Mouse (Mus musculus): ENCODE results near the gene Fam47e. TPM values are rescaled to one million over a fixed set of nuclear protein-coding genes. Genes with fewer than 3 reads are reported as not detected.
"Not testable (repeated sequence)": the region's sequence is repeated elsewhere in the genome, so short reads cannot be mapped to it uniquely, and the experiment has no call there.

Gene Fam47e
- polyA plus RNA-seq (2016; fragmentation: Nextera tagmentation; extraction: Ambion mirVana) = not detected in 2 replicates

DNA sequence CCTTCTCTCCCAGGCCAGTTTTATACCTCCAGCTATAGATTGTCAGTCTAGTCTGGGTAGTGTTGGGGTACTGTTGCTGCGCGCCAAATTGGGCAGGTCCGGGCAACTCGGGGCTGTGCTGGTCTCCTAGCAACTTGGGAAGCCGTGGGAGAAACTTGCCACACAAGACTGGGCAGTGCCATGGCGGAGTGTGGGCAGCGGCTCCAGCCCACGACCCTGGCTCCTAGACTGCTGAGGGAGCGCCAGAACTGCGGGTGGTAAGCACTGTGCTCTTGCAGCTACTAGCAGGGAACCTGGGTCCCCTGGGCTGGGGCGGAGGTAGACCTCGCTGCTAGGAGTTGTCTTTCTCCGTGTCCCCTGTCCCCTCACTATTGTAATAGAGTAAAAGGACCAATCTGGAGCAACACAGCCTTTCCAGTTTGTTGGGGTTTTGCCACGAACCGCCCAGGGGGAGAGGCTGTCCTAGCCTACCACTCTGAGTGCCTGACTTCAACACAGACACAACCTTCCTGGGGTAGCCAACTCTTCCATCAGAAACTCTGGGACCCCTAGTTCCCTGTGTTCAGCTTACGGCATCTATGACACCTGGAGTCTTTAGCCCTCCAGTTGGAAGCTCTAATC is at the start of gene Fam47e:
Gene Fam47e, plus strand, starts transcription at position 179 of the 621 bp plus-strand sequence.
- no peaks in the 10 kb centered on the region for H3K4me1 ChIP-seq

DNA sequence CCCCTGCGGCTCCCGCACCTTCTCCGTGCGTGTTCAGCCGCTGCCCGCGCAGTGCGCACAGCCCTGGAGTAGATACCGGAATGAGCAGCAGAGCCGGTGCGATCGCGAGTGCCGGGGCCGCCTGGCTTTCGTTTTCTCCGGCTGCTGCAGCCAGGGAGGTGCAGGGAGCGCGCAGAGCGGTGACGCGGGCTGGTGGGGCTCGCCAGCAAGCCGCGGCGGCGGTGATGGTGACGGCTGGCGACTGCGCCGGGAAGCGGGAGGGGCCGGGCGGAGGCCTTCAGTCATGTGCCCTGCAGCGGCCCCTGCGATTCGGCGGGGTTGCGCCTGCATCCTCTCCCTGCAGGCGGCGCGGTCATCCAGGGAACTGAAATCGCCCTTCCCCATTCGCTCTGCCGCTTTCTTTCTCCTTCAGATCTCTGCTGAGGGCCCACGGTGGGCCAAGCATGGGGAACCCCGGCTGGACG is 49.4 kb upstream of the Fam47e start:
- 0% methylated on average over 48 of the region's 48 CpGs for WGBS
- no peaks in the 10 kb centered on the region for H3K9me3 ChIP-seq
- DNase-seq (ENCODE audit: low spot score) = peak; percentile 95

More for the DNA sequence above, at the start of gene Fam47e:
- Histone ChIP-seq H3K27ac (no peak within 1 kb of the TSS), H3K9me3 (no peaks in the 10 kb centered on the region), H3K4me3 (no peak within 1 kb of the TSS), H3K27me3 (ENCODE audit: insufficient read depth, poor library complexity, severe bottlenecking) (no peaks in the 10 kb centered on the region), H3K36me3 (no peaks in the 10 kb centered on the region)
- no peak for DNase-seq (ENCODE audit: low spot score)
- 73% methylated on average over 16 of the region's 16 CpGs for WGBS

DNA sequence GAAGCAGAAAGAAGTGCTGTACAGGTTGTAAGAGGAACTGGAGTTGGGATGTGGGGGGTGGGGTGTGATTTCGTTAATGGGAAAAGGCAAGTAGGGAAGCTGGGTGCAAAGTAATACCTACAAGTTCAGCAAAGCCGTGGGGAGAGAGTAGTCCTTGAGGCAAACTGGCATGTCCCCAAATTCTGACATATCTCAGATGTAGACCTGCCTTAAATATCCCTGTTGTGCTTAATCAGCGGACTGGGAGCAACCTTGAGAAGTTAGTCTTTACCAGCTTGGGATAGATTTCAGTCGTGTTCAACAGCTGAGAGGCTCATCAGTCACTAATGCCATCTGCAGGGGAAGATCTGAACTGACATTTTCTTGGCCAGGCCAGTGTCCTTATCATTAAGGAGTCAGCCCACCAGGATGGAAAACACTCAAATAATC is 48.6 kb upstream of the Fam47e start:
- Histone ChIP-seq H3K4me3 (peak overlapping the region; percentile 90), H3K36me3 (no peaks in the 10 kb centered on the region), H3K27me3 (ENCODE audit: insufficient read depth, poor library complexity, severe bottlenecking) (no peaks in the 10 kb centered on the region), H3K4me1 (peaks cover 25% of the 10 kb centered on the region), H3K27ac (peak overlapping the region; percentile 98; the same call in 1 of the 2 replicates), H3K9me3 (no peaks in the 10 kb centered on the region)
- 20% methylated on average over 4 of the region's 4 CpGs for WGBS
- DNase-seq (ENCODE audit: low spot score) = peak; percentile 79

More for the DNA sequence above, 49.4 kb upstream of the Fam47e start:
- Histone ChIP-seq H3K36me3 (no peaks in the 10 kb centered on the region), H3K27me3 (ENCODE audit: insufficient read depth, poor library complexity, severe bottlenecking) (no peaks in the 10 kb centered on the region), H3K4me1 (peaks cover 25% of the 10 kb centered on the region), H3K4me3 (peak overlapping the region; percentile 90), H3K27ac (peak overlapping the region; percentile 98)

DNA sequence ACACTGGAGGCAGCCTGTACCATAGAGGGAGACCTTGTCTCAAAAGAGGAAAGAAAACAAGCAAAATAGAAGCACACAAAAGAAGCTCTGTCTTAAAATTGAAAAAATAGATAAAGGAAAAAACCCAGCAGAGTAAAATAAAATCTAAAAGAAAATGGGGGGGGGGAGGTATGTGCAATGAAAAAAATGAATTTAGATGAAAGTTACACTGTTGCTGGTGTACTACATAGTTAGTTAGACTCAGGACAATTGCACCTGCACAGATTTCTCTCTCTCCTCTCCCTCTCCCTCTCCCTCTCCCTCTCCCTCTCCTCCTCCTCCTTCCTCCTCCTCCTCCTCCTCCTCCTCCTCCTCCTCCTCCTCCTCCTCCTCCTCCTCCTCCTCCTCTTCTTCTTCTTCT is 48.1 kb upstream of the Fam47e start, which contains the start of gene Scarb2:
Gene Scarb2, minus strand, starts transcription at position 101 of the 400 bp plus-strand sequence.
- H3K9me3 ChIP-seq = no peaks in the 10 kb centered on the region
- no peaks in the 10 kb centered on the region for H3K36me3 ChIP-seq
- H3K4me3 ChIP-seq = peak within 1 kb of the TSS; percentile 90
- peak within 1 kb of the TSS; percentile 98 for H3K27ac ChIP-seq
- H3K4me1 ChIP-seq = peaks cover 25% of the 10 kb centered on the region
- no peaks in the 10 kb centered on the region for H3K27me3 ChIP-seq (ENCODE audit: insufficient read depth, poor library complexity, severe bottlenecking)
- DNase-seq (ENCODE audit: low spot score) = no peak

DNA sequence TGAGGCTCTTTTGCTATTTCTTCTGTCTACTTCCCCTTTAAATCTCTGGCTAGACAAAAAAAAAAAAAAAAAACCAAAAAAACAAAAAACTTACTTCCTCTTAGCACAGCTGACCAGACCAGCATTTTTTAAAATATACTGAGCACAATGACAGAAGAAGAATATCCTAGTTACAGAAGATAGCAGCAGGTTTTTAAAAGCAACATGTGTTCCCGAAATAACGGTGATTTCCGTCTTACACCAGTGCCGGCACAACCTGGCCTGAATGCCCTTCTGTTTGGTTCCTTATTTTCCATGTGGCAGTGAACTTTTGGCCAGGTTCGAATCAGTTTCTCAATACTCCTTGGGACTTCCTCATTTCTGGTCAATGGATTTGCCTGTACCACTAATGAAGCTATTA is 46.0 kb upstream of the Fam47e start:
- DNase-seq (ENCODE audit: low spot score) = no peak
- H3K4me3 ChIP-seq = no peak overlapping the region
- 89% methylated on average over 5 of the region's 5 CpGs for WGBS

DNA sequence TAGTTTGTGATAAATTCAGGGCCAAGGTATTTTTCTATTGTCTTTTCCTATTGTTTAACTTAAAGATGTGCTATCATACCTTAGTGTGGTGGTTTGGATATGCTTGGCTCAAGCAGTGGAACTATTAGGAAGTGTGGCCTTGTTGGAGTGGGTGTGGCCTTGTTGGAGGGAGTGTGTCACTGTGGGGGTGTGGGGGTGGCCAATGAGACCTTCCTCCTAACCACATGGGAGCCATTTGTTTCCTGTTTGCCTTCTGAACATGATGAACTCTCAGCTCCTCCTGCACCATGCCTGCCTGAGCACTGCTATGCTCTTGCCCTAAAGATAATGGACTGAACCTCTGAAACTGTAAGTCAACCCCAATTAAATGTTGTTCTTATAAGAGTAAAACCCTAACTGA is 43.6 kb upstream of the Fam47e start:
- no peak overlapping the region for H3K4me3 ChIP-seq
- H3K9me3 ChIP-seq = no peaks in the 10 kb centered on the region
- H3K36me3 ChIP-seq = no peaks in the 10 kb centered on the region
- no peak for DNase-seq (ENCODE audit: low spot score)
- H3K27me3 ChIP-seq (ENCODE audit: insufficient read depth, poor library complexity, severe bottlenecking) = no peaks in the 10 kb centered on the region
- H3K27ac ChIP-seq = no peak overlapping the region
- H3K4me1 ChIP-seq = peaks cover 3% of the 10 kb centered on the region

More for the DNA sequence above, 46.0 kb upstream of the Fam47e start:
- Histone ChIP-seq H3K4me1 (peaks cover 18% of the 10 kb centered on the region), H3K27me3 (ENCODE audit: insufficient read depth, poor library complexity, severe bottlenecking) (no peaks in the 10 kb centered on the region), H3K9me3 (no peaks in the 10 kb centered on the region), H3K27ac (no peak overlapping the region), H3K36me3 (no peaks in the 10 kb centered on the region)

DNA sequence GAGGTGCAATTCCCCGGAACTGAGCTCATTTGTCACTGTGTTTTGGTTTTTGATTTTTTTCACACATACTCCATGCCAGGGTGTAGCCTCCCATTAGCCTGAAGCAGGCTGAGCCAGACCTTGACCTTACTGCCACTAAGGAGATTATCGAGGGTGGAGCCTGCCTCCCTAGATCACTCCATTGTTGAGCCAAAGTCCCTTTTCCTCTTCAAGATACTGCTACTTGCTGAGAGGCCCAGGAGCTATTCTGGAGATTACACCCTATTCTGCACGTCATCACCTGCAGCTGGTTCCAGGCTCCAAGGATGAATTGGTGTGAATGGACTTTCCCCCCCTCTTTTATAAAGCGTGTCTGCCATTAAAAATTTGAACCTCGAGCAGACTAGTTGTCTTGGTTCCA is 42.8 kb upstream of the Fam47e start:
- H3K9me3 ChIP-seq = no peaks in the 10 kb centered on the region
- no peak overlapping the region for H3K4me3 ChIP-seq
- peak; percentile 6 for DNase-seq (ENCODE audit: low spot score)
- H3K27ac ChIP-seq = no peak overlapping the region
- no peaks in the 10 kb centered on the region for H3K36me3 ChIP-seq
- WGBS = 80% methylated on average over 5 of the region's 5 CpGs
- no peaks in the 10 kb centered on the region for H3K4me1 ChIP-seq
- H3K27me3 ChIP-seq (ENCODE audit: insufficient read depth, poor library complexity, severe bottlenecking) = no peaks in the 10 kb centered on the region

DNA sequence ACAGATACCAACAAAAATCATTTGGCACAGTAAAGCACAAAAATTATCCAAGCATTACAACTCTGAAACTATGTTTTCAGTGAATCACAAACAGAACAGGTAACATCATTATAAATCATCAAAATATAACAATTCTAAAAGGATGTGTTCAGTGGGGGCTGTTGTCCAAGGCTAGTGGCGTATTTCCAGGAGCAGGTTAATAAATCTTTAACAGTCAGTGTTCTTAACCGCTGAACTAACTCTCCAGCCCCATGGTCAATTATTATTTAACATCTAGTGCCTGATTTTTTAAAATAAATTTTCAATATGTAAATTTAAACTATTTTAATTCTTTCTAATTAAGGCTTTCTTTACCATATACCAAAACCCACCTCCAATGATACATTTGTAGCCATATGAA is 33.7 kb upstream of the Fam47e start:
- DNase-seq (ENCODE audit: low spot score); H3K4me1 ChIP-seq; H3K27ac ChIP-seq; H3K9me3 ChIP-seq; H3K4me3 ChIP-seq; H3K36me3 ChIP-seq; H3K27me3 ChIP-seq (ENCODE audit: insufficient read depth, poor library complexity, severe bottlenecking): not testable (repeated sequence)
- WGBS = 83% methylated on average over 2 of the region's 2 CpGs

DNA sequence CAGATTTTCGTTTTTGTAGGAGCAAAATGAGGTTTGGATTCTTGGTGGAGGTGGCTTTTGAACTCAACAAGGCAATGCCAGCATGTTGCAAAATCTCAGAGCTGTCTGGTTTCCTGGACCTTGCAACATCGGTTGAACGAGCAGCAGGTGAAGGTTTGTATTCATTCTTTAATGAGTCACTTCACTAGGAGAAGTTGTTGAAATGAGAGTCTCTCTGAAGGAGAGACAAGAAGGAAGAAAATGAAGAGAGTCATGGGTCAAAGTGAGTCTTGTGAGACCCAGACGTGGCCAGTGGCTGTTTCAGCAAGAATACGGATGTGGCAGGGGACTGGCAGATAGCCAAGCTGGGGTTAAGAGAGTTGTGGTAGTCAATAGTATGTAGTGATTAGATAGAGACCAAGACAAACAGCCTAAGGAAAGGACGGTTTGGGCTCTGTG is 30.0 kb upstream of the Fam47e start:
- no peak for DNase-seq (ENCODE audit: low spot score)
- 70% methylated on average over 6 of the region's 6 CpGs for WGBS
- no peaks in the 10 kb centered on the region for H3K36me3 ChIP-seq
- no peaks in the 10 kb centered on the region for H3K27me3 ChIP-seq (ENCODE audit: insufficient read depth, poor library complexity, severe bottlenecking)
- H3K27ac ChIP-seq = no peak overlapping the region
- H3K4me3 ChIP-seq = no peak overlapping the region
- H3K9me3 ChIP-seq = no peaks in the 10 kb centered on the region
- H3K4me1 ChIP-seq = no peaks in the 10 kb centered on the region

DNA sequence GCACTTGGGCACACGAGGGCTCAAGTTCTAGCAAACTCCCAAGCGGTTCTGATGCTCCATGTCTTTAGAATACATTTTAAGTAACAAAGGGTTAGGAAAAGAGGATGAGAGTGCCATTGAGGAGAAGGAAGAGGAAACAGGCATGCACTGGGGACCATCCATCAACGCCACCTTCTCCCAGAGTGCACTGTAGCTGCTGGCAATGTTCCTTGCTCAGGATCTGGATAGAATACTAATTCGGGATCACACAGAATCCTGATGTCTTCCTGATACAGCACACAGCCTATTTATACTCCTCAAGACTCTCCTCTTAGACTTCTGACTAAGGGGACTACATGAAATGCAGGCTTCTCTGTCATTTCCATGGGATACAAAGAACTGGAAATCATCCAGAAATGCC is 15.2 kb upstream of the Fam47e start:
- Histone ChIP-seq H3K9me3 (no peaks in the 10 kb centered on the region), H3K36me3 (no peaks in the 10 kb centered on the region), H3K27ac (no peak overlapping the region), H3K4me3 (no peak overlapping the region), H3K4me1 (no peaks in the 10 kb centered on the region), H3K27me3 (ENCODE audit: insufficient read depth, poor library complexity, severe bottlenecking) (no peaks in the 10 kb centered on the region)
- WGBS = 68% methylated on average over 4 of the region's 4 CpGs
- DNase-seq (ENCODE audit: low spot score) = no peak

DNA sequence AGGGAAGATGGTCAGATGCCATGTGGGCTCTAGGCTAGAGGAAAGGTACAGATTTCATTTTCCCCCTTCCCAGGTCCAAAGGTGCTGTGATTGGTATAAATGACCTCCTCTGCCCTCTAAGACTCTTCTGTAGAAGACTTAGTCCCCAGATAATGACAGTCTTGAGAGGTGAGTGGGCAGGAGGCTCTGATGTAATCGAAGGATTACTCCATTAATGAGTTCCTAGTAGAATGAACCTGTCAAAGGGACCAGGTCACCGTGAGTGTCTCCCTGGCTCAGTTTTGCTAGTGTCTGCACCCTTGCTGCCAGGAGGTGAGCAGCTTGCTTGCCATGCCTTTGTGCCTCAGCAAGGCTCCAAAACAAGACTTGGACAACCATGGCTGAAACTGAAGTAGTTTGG is 2.3 kb upstream of the Fam47e start:
- H3K4me3 ChIP-seq = no peak overlapping the region
- 84% methylated on average over 2 of the region's 2 CpGs for WGBS
- no peaks in the 10 kb centered on the region for H3K9me3 ChIP-seq
- no peaks in the 10 kb centered on the region for H3K4me1 ChIP-seq
- H3K36me3 ChIP-seq = no peaks in the 10 kb centered on the region
- DNase-seq (ENCODE audit: low spot score) = no peak
- no peak overlapping the region for H3K27ac ChIP-seq
- no peaks in the 10 kb centered on the region for H3K27me3 ChIP-seq (ENCODE audit: insufficient read depth, poor library complexity, severe bottlenecking)

DNA sequence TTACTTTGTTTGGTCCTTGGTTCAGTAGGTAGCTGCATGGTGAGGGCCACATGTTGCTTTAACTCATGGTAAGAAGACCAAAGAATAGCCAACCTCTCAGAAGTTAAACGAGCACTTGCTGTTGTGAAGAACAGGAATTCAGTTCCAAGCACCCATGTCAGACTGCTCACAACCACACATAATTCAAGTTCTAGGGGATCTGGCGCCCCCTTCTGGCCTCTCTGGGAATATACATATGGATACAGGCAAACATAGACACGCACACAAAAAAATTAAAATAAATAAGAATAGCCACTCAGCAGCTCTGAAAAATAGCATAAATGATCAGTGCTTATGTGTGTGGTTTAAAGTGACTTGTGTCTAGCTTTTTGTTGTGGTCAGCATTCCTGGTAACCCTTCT is 930 bp upstream of the Fam47e start:
- Histone ChIP-seq H3K27ac (no peak overlapping the region), H3K4me3 (no peak overlapping the region), H3K4me1 (no peaks in the 10 kb centered on the region), H3K9me3 (no peaks in the 10 kb centered on the region), H3K36me3 (no peaks in the 10 kb centered on the region), H3K27me3 (ENCODE audit: insufficient read depth, poor library complexity, severe bottlenecking) (no peaks in the 10 kb centered on the region)
- no peak for DNase-seq (ENCODE audit: low spot score)
- WGBS = 70% methylated on average over 3 of the region's 3 CpGs

DNA sequence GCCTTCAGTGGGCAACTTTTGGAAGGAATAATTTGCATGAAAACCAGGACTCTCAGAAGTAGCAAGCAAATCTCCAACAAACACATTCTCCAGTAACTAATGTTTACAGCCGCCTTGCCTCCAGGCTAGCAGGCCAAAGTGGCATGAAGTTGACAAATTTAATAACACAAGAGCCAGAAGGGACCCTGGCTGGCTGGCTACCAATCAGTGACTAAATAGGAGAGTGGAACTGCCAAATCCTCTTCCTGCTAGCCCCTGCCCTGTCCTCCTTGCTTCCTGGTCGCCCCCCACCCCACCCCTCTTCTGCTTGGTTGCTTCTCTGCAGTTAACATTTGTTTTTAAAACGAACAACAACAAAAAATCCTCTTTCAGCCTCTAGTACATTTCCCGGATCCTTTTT is 426 bp upstream of the Fam47e start:
- Histone ChIP-seq H3K27me3 (ENCODE audit: insufficient read depth, poor library complexity, severe bottlenecking) (no peaks in the 10 kb centered on the region), H3K9me3 (no peaks in the 10 kb centered on the region), H3K4me3 (no peak overlapping the region), H3K4me1 (no peaks in the 10 kb centered on the region), H3K36me3 (no peaks in the 10 kb centered on the region), H3K27ac (no peak overlapping the region)
- no peak for DNase-seq (ENCODE audit: low spot score)
- 81% methylated on average over 4 of the region's 4 CpGs for WGBS

DNA sequence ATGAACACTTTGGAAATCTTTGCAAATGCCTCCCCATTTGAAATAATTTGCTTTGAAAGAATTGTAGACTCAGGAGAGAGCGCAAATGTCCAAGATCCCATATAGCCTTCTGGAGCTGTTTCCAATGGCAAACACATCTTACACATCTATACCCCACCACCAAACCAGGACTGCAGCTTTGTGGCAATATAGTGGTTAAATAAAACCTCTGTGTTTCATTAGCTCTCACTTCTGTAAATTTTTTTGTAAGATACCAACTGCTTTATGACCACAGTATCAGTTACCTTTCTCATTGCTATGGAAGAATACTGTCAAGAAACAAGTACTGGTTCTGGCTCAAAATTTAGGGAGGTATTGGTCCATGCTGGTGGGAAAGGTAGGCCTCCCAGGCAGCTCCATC is 1.0 kb downstream of the Fam47e start:
- no peaks in the 10 kb centered on the region for H3K36me3 ChIP-seq
- no peak for DNase-seq (ENCODE audit: low spot score)
- 84% methylated on average over 1 of the region's 1 CpGs for WGBS
- no peaks in the 10 kb centered on the region for H3K27me3 ChIP-seq (ENCODE audit: insufficient read depth, poor library complexity, severe bottlenecking)
- H3K4me3 ChIP-seq = no peak overlapping the region
- no peaks in the 10 kb centered on the region for H3K4me1 ChIP-seq
- no peaks in the 10 kb centered on the region for H3K9me3 ChIP-seq
- no peak overlapping the region for H3K27ac ChIP-seq

All from heart, embryonic 10.5 days (tissue).